In the genomic region with DNA sequence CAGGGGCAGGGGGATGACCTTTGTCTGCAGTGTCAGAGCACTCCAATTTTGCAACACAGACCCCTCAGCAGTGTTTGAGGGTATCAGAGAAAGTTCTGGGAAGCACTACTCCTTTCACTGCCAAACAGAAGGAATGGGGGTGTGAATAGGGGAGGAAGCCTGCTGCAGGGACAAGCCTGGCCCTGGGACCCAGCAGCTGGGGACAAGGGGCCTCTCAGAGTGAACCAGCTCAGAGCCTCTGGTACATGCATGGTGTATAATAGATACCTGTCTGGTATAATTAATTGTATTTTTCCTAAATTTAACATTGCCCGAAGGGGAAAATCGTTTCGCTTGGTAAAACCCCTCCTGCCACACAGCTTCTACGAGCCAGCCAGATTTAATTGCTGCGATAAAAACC, we compare ENCODE assay signal across 19 mouse cellular contexts.
"Had no signal": no experiment of that assay in that cellular context is flagged by ENCODE, and none has a peak within 500 bp of the region (broad histone marks: within the 10 kb centered on the region; RNA-seq: fewer than 3 reads in every experiment).

No protein-coding gene starts in this region.

- H3K27ac ChIP-seq: liver, embryonic 13.5 days; midbrain, embryonic 12.5 days; midbrain, embryonic 15.5 days; neural tube, embryonic 13.5 days; stomach, embryonic 15.5 days had no signal

- H3K9ac ChIP-seq: limb, embryonic 13.5 days; liver, embryonic 13.5 days; midbrain, embryonic 12.5 days; midbrain, embryonic 15.5 days; neural tube, embryonic 13.5 days; stomach, embryonic 15.5 days had no signal

- H3K4me1 ChIP-seq: liver, embryonic 13.5 days; midbrain, embryonic 15.5 days; stomach, embryonic 15.5 days had no signal

- H3K9me3 ChIP-seq: limb, embryonic 13.5 days; midbrain, embryonic 12.5 days; midbrain, embryonic 15.5 days; neural tube, embryonic 13.5 days; stomach, embryonic 15.5 days had no signal

- H3K27me3 ChIP-seq: limb, embryonic 13.5 days; liver, embryonic 13.5 days; midbrain, embryonic 12.5 days; midbrain, embryonic 15.5 days; neural tube, embryonic 13.5 days; stomach, embryonic 15.5 days had no signal

- H3K4me2 ChIP-seq: liver, embryonic 13.5 days; midbrain, embryonic 12.5 days; midbrain, embryonic 15.5 days; neural tube, embryonic 13.5 days; stomach, embryonic 15.5 days had no signal

- ATAC-seq: intestine, embryonic 16.5 days; midbrain, embryonic 15.5 days had no signal

- H3K36me3 ChIP-seq: limb, embryonic 13.5 days; liver, embryonic 13.5 days; midbrain, embryonic 12.5 days; midbrain, embryonic 15.5 days; neural tube, embryonic 13.5 days; stomach, embryonic 15.5 days had no signal

- H3K4me3 ChIP-seq: limb, embryonic 13.5 days; liver, embryonic 13.5 days; midbrain, embryonic 12.5 days; midbrain, embryonic 15.5 days; myocyte; neural tube, embryonic 13.5 days; stomach, embryonic 15.5 days had no signal

- DNase-seq: kidney, adult 18-20 months; kidney, postnatal 14 days; kidney, postnatal 4 days; liver, embryonic 13.5 days; lung, postnatal 14 days; lung, postnatal 4 days; retina, postnatal 1 day; right cerebral cortex, postnatal 25 days; spleen, adult 18-20 months; thymus, adult 2 months; thymus, postnatal 14 days; thymus, postnatal 4 days had no signal
